Mouse (Mus musculus) CH12.LX (cell line): ENCODE measurements around the gene Ak4.

ENCODE experiments used
- CTCF ChIP-seq, 2 experiments: IDR thresholded peaks in 1 of 2; conservative IDR thresholded peaks in 1 of 2; 2 replicates each; pipeline ENCODE4 v1.5.1; 2011 to 2012; ENCODE audit warnings: low read depth in 2 of 2, low read length in 2 of 2, improper control_type of control experiment in 1 of 2, inconsistent platforms in 1 of 2, mild to moderate bottlenecking in 1 of 2, moderate library complexity in 1 of 2
- EP300 ChIP-seq: IDR thresholded peaks from 2 replicates; pipeline ENCODE4 v1.6.1; 2011; ENCODE audit warnings: low read length, improper control_type of control experiment
- ETS1 ChIP-seq: conservative IDR thresholded peaks from 2 replicates; pipeline ENCODE4 v1.6.1; 2012; ENCODE audit warnings: low read depth, mild to moderate bottlenecking, inconsistent platforms, low read length, improper control_type of control experiment, moderate library complexity
- GABPA ChIP-seq: IDR thresholded peaks from 2 replicates; pipeline ENCODE4 v1.6.1; 2012; ENCODE audit warnings: low read depth, low read length, improper control_type of control experiment, inconsistent platforms; ENCODE audit not compliant: insufficient replicate concordance
- HCFC1 ChIP-seq: IDR thresholded peaks from 2 replicates; pipeline ENCODE4 v1.6.1; 2012; ENCODE audit warnings: low read depth, mild to moderate bottlenecking, inconsistent platforms, low read length, improper control_type of control experiment
- MAZ ChIP-seq: IDR thresholded peaks from 2 replicates; pipeline ENCODE4 v1.6.1; 2012; ENCODE audit warnings: low read depth, mild to moderate bottlenecking, inconsistent platforms, low read length, improper control_type of control experiment, moderate library complexity
- MYC ChIP-seq: IDR thresholded peaks from 2 replicates; pipeline ENCODE4 v1.6.1; 2011; ENCODE audit warnings: low read depth, mild to moderate bottlenecking, improper control_type of control experiment, low read length
- POLR2A ChIP-seq: IDR thresholded peaks from 2 replicates; pipeline ENCODE4 v1.6.1; 2011; ENCODE audit warnings: low read depth, mild to moderate bottlenecking, improper control_type of control experiment, low read length
- RAD21 ChIP-seq: IDR thresholded peaks from 2 replicates; pipeline ENCODE4 v1.6.1; 2011; ENCODE audit warnings: low read depth, mild to moderate bottlenecking, low read length, improper control_type of control experiment, moderate library complexity
- RCOR1 ChIP-seq: conservative IDR thresholded peaks from 2 replicates; pipeline ENCODE4 v1.6.1; 2012; ENCODE audit warnings: low read depth, mild to moderate bottlenecking, inconsistent platforms, low read length, improper control_type of control experiment
- TCF12 ChIP-seq: IDR thresholded peaks from 2 replicates; pipeline ENCODE4 v1.6.1; 2014; ENCODE audit warnings: low read depth, mild to moderate bottlenecking, inconsistent platforms, low read length, improper control_type of control experiment
- USF1 ChIP-seq: IDR thresholded peaks from 2 replicates; pipeline ENCODE4 v1.6.1; 2014; ENCODE audit warnings: low read depth, mild to moderate bottlenecking, inconsistent platforms, low read length, improper control_type of control experiment
- ZMIZ1 ChIP-seq: IDR thresholded peaks from 2 replicates; pipeline ENCODE4 v1.6.1; 2012; ENCODE audit warnings: low read depth, mild to moderate bottlenecking, inconsistent platforms, low read length, improper control_type of control experiment

- TF ChIP-seq CTCF (conservative IDR thresholded peaks at IDR 0.05 in 1 of 2, IDR thresholded peaks at IDR 0.05 in 1 of 2; ENCODE audit: low read depth in 2 of 2, low read length in 2 of 2), result no peak
- no peak for TF ChIP-seq POLR2A
- no peak for TF ChIP-seq EP300
- no peak for TF ChIP-seq TCF12
- no peak for TF ChIP-seq MYC
- TF ChIP-seq ETS1, result no peak
- TF ChIP-seq RCOR1, result no peak
- no peak for TF ChIP-seq USF1
- TF ChIP-seq HCFC1, result no peak
- no peak for TF ChIP-seq GABPA
- no peak for TF ChIP-seq MAZ
- TF ChIP-seq ZMIZ1, result no peak
- TF ChIP-seq RAD21, result no peak
Measured at GRCm38 (mm10) chr4:101401945-101402344, 17.1 kb upstream of the Ak4 start.
